Mouse (Mus musculus): ENCODE measurements at regions not wholly inside any gene's neighbourhood (a gene's known extent, or its start where the extent isn't known, plus 50 kb on each side); places are given as distances from the start of the nearest gene placed in this dataset.
"Not testable (repeated sequence)": the region's sequence is repeated elsewhere in the genome, so short reads cannot be mapped to it uniquely, and the experiment has no call there.

DNA sequence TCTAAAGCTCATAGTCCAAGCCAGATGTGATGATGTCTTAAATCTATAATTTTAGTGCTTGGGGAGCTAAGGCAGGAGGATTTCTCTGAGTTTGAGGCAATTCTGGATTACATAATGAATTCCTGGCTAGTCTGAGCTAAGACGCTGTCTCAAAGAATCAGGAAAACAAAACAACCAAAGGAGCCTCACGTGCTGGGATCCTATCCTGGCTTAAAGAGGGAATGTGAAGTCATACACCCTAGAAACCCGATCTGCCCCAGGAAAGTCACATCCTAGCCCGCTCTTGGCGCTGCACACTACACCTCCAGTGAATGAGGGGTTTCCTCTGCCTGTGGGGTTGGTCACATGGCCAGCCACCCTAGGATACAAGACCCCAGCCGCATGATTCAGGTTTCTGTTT, 211.2 kb downstream of the Glrx3 start:
- no peak for DNase-seq (ENCODE audit: low spot score)

DNA sequence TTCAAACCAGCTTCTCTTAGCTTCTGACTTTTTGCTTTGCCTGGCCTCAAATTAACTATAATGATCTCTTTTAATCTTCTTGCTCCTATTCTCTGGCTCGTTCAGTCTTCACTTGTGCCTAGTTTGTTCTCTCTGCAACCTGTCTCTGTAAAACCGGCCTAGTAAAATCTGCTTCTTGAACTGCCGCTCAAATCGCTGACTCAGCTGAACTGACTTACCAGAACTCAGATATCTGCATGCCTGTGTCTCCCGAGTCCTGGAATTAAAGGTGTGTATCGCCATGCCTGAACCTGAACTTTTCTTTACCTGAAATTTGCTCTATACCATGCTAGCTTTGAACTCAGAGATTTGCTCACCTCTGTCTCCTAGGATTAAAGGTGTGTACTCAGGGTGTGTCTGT, 212.2 kb downstream of the Glrx3 start:
- DNase-seq (ENCODE audit: low spot score), result no peak

GRCm38 (mm10) chr7:137653837-137654236, 216.4 kb downstream of the Glrx3 start:
- DNase-seq (ENCODE audit: low spot score), result no peak

GRCm38 (mm10) chr7:137667165-137667564, 229.8 kb downstream of the Glrx3 start:
- DNase-seq (ENCODE audit: low spot score), result no peak

- DNase-seq (ENCODE audit: low spot score), result no peak
Measured at GRCm38 (mm10) chr7:137671156-137671555, 233.7 kb downstream of the Glrx3 start.

- DNase-seq (ENCODE audit: low spot score), result no peak
Measured at GRCm38 (mm10) chr7:137674596-137674995, 237.2 kb downstream of the Glrx3 start.

GRCm38 (mm10) chr7:137675381-137675780, 238.0 kb downstream of the Glrx3 start:
- no peak for DNase-seq (ENCODE audit: low spot score)

GRCm38 (mm10) chr7:137684826-137685225, 247.4 kb downstream of the Glrx3 start:
- DNase-seq (ENCODE audit: low spot score), result no peak

DNA sequence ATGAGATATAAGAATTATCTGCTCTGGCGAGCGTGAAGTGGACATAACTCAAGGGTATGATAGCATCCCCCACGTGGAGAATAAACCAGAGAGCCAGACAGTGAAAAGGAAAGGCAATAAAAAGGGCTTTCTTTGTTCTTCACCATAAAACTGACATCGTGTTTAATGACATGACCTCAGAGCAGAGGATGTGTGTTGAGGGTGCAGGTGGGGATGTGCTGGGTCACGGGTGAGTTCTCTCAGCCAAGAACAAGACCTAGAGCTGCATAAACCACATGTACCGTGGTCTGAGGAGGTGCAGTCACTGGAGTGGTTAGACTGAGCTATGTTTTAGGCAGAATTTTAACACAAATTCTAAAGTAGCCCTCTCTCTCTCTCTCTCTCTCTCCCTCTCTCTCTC, 247.9 kb downstream of the Glrx3 start:
- DNase-seq (ENCODE audit: low spot score), result no peak

DNA sequence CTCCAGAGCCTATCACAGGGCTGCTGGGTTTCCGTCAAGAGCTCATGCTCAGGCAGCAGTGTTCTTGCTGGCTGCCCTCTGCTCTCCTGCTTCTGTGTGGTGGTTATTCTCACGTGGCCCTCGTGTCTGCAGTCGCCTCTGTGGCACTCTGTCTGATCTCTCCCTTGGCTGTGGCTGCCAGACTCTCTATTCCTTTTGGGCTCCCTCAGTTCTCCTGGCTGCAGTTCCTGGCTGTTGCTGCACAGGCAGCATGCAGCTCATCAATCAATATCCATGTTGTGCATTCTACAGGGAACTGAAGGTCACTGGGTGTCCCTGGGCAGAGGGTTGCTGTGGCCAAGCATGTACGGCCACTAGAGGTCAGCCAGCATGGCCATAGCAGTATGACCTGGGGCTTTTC, 259.4 kb downstream of the Glrx3 start:
- DNase-seq (ENCODE audit: low spot score), result no peak

DNA sequence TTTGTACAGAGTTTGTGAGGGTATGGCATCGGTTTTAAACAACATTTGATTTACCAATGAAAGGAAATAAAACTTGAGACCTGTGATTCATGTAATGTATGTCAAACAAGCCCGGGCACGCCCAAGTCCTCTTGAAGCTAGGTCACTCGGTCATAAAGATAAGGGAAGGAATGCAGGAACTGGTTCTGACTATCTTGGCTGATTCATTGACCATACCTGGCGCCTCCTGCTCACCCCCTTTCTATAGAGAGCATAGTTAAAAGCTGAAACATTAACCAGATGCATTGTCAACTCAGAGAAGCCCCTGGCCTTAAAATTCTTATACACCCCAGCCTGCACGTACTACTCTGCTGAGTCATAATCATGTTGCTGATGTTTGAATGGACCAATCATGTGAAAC, 261.1 kb downstream of the Glrx3 start:
- DNase-seq (ENCODE audit: low spot score), result not testable (repeated sequence)

- no peak for DNase-seq (ENCODE audit: low spot score)
Measured at GRCm38 (mm10) chr7:137712862-137713261, 275.4 kb downstream of the Glrx3 start.

- DNase-seq (ENCODE audit: low spot score), result no peak
Measured at GRCm38 (mm10) chr7:137713856-137714255, 276.4 kb downstream of the Glrx3 start.

GRCm38 (mm10) chr7:137714318-137714962, 277.0 kb downstream of the Glrx3 start:
- no peak for DNase-seq (ENCODE audit: low spot score)

DNA sequence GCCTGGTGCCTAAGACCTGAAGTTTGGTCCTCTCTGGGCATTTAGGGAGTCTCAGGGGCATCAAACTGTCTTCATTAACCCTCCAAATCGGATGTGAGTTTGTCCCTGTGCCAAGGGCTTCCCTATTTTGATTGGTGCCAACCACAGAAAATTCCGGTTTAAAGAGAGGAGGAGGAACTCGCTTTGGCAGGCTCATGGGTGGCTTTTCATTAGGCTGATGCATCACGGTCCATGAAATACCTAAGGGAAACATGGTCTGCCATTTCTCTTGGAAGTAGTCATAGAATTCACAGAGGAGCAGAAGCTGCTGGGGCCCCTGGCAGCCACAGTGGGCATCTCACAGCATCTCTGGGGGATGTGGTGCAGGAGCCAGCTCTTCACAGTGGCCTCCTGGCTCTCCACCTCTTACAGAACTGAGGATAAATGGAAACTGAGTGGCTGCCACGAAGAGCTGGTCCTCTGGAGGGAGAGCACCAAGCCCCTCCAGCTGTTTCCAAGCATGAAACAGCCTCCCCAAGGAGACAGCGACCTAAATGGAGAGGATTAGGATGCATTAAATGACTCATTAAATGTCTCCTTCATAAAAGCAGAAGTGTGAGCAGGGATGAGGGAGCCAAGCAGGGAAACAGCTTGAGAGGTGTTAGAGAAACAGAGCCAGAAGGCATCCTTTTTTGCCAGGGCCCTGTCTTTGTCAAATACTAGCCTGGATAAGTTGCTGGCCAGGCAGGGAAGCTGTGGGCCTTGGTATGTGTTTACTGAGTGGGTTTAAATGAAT, 277.9 kb downstream of the Glrx3 start:
- DNase-seq (ENCODE audit: low spot score), result no peak

GRCm38 (mm10) chr7:137723361-137724040, 286.1 kb downstream of the Glrx3 start:
- no peak for DNase-seq (ENCODE audit: low spot score)

GRCm38 (mm10) chr7:137726031-137726430, 288.6 kb downstream of the Glrx3 start:
- no peak for DNase-seq (ENCODE audit: low spot score)

- DNase-seq (ENCODE audit: low spot score), result no peak
Measured at GRCm38 (mm10) chr7:137735873-137736527, 298.6 kb downstream of the Glrx3 start.

GRCm38 (mm10) chr7:137741702-137742101, 304.3 kb downstream of the Glrx3 start:
- DNase-seq (ENCODE audit: low spot score), result no peak

- no peak for DNase-seq (ENCODE audit: low spot score)
Measured at GRCm38 (mm10) chr7:137742297-137742751, 304.9 kb downstream of the Glrx3 start.

DNA sequence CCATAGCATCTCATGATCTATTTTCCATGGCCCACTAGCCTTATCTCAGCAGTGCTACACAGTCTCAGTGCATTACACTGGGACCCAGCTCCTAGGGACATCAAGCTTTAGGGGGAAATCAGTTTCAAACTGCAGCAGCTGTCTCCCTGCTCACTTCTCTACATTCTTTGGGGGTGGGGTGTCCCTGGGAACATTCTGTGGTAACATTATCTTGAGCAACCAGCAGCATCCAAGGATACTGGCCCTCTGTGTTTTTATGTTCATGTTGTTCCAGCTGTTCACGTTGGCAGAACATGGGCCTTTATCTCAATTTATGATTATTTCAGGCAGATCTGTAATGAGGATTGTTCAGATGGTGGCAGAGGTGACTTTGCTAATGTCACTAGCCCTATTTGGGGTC, 308.2 kb downstream of the Glrx3 start:
- DNase-seq (ENCODE audit: low spot score), result no peak

DNA sequence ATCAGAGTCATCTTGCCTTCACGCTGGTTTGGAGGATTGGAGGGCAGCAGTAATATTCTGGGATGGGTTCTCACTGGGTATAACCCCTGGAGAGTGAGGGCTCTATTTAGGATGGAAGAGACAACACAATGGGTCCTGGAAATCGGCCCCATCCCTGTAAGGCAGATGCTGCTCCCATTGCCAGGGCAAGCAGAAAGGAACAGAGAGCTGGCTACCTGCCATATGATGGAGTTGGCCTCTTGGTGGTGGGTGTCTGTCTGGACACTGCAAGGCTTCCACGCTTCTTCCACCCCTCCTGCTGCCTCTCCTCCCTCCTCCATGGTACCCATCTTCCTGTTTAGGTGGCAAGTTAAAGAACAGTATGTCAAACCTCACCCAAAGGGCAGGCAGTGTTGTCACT, 308.6 kb downstream of the Glrx3 start:
- DNase-seq (ENCODE audit: low spot score), result no peak

- no peak for DNase-seq (ENCODE audit: low spot score)
Measured at GRCm38 (mm10) chr7:137748936-137749335, 311.5 kb downstream of the Glrx3 start.

Measured in c-Kit-positive CD71-positive TER-119-positive erythroid progenitor cells, embryonic 14.5 days (primary cell).